Mouse (Mus musculus): ENCODE results near the gene Impg1. TPM values are rescaled to one million over a fixed set of nuclear protein-coding genes. Genes with fewer than 3 reads are reported as not detected.

Gene Impg1
- total and polyA plus RNA-seq, 3 experiments = not detected

DNA sequence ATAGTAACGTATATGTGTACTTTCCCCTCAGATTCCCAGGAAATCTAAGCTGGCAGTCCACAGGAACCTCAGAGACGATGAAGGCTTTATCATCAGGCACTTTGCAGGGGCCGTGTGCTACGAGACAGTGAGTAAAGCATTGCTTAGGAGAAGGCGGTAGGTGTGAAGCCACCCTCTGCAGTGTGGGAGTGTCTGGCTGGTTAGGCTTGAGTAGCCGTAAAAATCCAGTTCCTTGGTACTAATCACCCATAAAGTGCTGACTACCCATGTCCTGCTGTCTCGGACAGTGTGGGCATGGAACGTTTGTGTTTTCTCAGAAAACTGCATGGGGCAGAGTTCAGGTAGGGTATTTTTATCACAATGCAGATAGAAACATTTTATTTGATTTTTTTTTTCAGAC is 195.7 kb downstream of the Impg1 start:
- no peaks in the 10 kb centered on the region for H3K36me3 ChIP-seq (ENCODE audit: control insufficient read depth in 1 of 2, insufficient read depth in 2 of 2, low read length in 2 of 2)
- H3K27me3 ChIP-seq (ENCODE audit: control insufficient read depth in 1 of 2, insufficient read depth in 2 of 2, low read length in 2 of 2) = no peaks in the 10 kb centered on the region
- H3K79me2 ChIP-seq (ENCODE audit: control insufficient read depth, insufficient read depth, low read length, poor library complexity) = no peaks in the 10 kb centered on the region
- no peaks in the 10 kb centered on the region; a peak in 1 of 4 replicates for H3K4me1 ChIP-seq (ENCODE audit: control insufficient read depth in 1 of 2, insufficient read depth in 2 of 2, low read length in 2 of 2)
- H3K4me3 ChIP-seq (ENCODE audit: control insufficient read depth in 1 of 2, insufficient read depth in 1 of 2, low read depth in 2 of 2, low read length in 2 of 2) = no peak overlapping the region
- no peak overlapping the region for H3K9ac ChIP-seq (ENCODE audit: control insufficient read depth, low read depth, low read length, poor library complexity, severe bottlenecking)
- no peak for TF ChIP-seq JUND (IDR thresholded peaks at IDR 0.05; ENCODE audit: low read depth, low read length)
- TF ChIP-seq RAD21 (IDR thresholded peaks at IDR 0.05; ENCODE audit: low read depth, low read length) = no peak
- TF ChIP-seq MAFK (IDR thresholded peaks at IDR 0.05; ENCODE audit: borderline replicate concordance, low read depth, low read length) = no peak
- no peak for TF ChIP-seq ZNF384 (IDR thresholded peaks at IDR 0.05; ENCODE audit: low read depth, low read length)
- no peak overlapping the region for H3K27ac ChIP-seq (ENCODE audit: control insufficient read depth, low read depth, low read length)
- H3K9me3 ChIP-seq (replicated peaks; ENCODE audit: insufficient read depth, low read length) = no peaks in the 10 kb centered on the region
- DNase-seq (ENCODE audit: low read depth, low spot score) = no peak

DNA sequence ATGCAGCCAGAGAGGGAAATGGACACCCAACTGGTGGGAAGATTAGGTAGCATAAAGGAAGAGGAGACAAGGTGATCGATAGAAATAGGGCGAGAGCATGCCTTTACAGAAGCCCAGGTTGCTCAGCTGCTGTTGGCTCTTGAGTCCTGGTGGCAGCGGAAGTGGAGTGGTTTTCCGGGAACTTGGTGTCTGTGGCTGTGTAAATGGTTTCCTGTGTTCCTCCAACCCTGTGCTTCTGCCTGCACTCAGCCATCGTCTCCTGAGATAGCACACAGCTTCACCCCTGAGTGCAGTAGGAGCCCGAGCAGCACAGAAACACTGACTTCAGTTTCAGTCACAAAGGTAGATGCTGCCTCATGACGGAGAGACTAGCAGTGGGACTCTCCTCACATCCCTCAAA is 198.8 kb downstream of the Impg1 start:
- no peaks in the 10 kb centered on the region for H3K79me2 ChIP-seq (ENCODE audit: control insufficient read depth, insufficient read depth, low read length, poor library complexity)
- H3K27me3 ChIP-seq (ENCODE audit: control insufficient read depth in 1 of 2, insufficient read depth in 2 of 2, low read length in 2 of 2) = no peaks in the 10 kb centered on the region
- DNase-seq (ENCODE audit: low read depth, low spot score) = no peak
- H3K27ac ChIP-seq (ENCODE audit: control insufficient read depth, low read depth, low read length) = no peak overlapping the region
- H3K4me1 ChIP-seq (ENCODE audit: control insufficient read depth in 1 of 2, insufficient read depth in 2 of 2, low read length in 2 of 2) = no peaks in the 10 kb centered on the region; a peak in 1 of 4 replicates
- H3K9ac ChIP-seq (ENCODE audit: control insufficient read depth, low read depth, low read length, poor library complexity, severe bottlenecking) = no peak overlapping the region
- H3K36me3 ChIP-seq (ENCODE audit: control insufficient read depth in 1 of 2, insufficient read depth in 2 of 2, low read length in 2 of 2) = no peaks in the 10 kb centered on the region
- H3K9me3 ChIP-seq (replicated peaks; ENCODE audit: insufficient read depth, low read length) = no peaks in the 10 kb centered on the region
- TF ChIP-seq USF1 (IDR thresholded peaks at IDR 0.05; ENCODE audit: low read depth, low read length) = no peak
- TF ChIP-seq ETS1 (IDR thresholded peaks at IDR 0.05; ENCODE audit: low read depth, low read length) = no peak
- TF ChIP-seq CHD1 (IDR thresholded peaks at IDR 0.05; ENCODE audit: low read depth, low read length) = no peak
- TF ChIP-seq HCFC1 (IDR thresholded peaks at IDR 0.05; ENCODE audit: low read depth, low read length) = no peak
- no peak for TF ChIP-seq TCF12 (IDR thresholded peaks at IDR 0.05; ENCODE audit: low read depth, low read length)
- TF ChIP-seq POLR2AphosphoS2 (IDR thresholded peaks at IDR 0.05; ENCODE audit: low read length) = no peak
- TF ChIP-seq MEF2A (IDR thresholded peaks at IDR 0.05; ENCODE audit: extremely low read depth, insufficient replicate concordance, low read depth, low read length, poor library complexity, severe bottlenecking) = no peak
- no peak for TF ChIP-seq POLR2A (IDR thresholded peaks at IDR 0.05; ENCODE audit: control insufficient read depth in 1 of 2, insufficient read depth in 1 of 2, low read depth in 1 of 2, low read length in 2 of 2, poor library complexity in 1 of 2)
- TF ChIP-seq NELFE (IDR thresholded peaks at IDR 0.05; ENCODE audit: low read depth, low read length) = no peak
- no peak for TF ChIP-seq RAD21 (IDR thresholded peaks at IDR 0.05; ENCODE audit: low read depth, low read length)
- H3K4me3 ChIP-seq (ENCODE audit: control insufficient read depth in 1 of 2, insufficient read depth in 1 of 2, low read depth in 2 of 2, low read length in 2 of 2) = no peak overlapping the region

DNA sequence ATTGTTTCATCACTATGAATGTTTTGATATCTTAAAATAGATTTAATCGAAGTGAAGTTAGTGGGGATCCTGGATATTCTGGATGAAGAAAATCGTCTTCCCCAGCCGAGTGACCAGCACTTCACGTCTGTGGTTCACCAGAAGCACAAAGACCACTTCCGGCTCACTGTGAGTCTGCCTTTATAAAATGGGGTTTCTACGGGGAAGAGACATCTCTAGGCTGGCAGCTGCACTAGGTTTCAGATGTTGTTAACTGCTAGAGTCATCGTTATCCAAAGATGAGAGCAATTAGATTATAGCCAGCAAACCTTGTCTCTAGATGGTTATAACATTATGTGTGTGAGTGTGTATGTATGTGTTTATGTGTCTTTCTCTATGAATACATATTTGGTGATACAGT is 199.2 kb downstream of the Impg1 start:
- no peaks in the 10 kb centered on the region for H3K27me3 ChIP-seq (ENCODE audit: control insufficient read depth in 1 of 2, insufficient read depth in 2 of 2, low read length in 2 of 2)
- DNase-seq (ENCODE audit: low read depth, low spot score) = no peak

More for the DNA sequence above, 199.2 kb downstream of the Impg1 start:
- Histone ChIP-seq H3K4me3 (ENCODE audit: control insufficient read depth in 1 of 2, insufficient read depth in 1 of 2, low read depth in 2 of 2, low read length in 2 of 2) (no peak overlapping the region), H3K4me1 (ENCODE audit: control insufficient read depth in 1 of 2, insufficient read depth in 2 of 2, low read length in 2 of 2) (no peaks in the 10 kb centered on the region; a peak in 1 of 4 replicates), H3K36me3 (ENCODE audit: control insufficient read depth in 1 of 2, insufficient read depth in 2 of 2, low read length in 2 of 2) (no peaks in the 10 kb centered on the region), H3K27ac (ENCODE audit: control insufficient read depth, low read depth, low read length) (no peak overlapping the region), H3K79me2 (ENCODE audit: control insufficient read depth, insufficient read depth, low read length, poor library complexity) (no peaks in the 10 kb centered on the region), H3K9ac (ENCODE audit: control insufficient read depth, low read depth, low read length, poor library complexity, severe bottlenecking) (no peak overlapping the region), H3K9me3 (replicated peaks; ENCODE audit: insufficient read depth, low read length) (no peaks in the 10 kb centered on the region)
- TF ChIP-seq RCOR1 (IDR thresholded peaks at IDR 0.05; ENCODE audit: low read depth, low read length) (no peak), ZNF384 (IDR thresholded peaks at IDR 0.05; ENCODE audit: low read depth, low read length) (no peak), USF2 (IDR thresholded peaks at IDR 0.05; ENCODE audit: borderline replicate concordance in 1 of 2, insufficient read depth in 1 of 2, low read depth in 1 of 2, low read length in 2 of 2) (no peak), POLR2A (IDR thresholded peaks at IDR 0.05; ENCODE audit: control insufficient read depth in 1 of 2, insufficient read depth in 1 of 2, low read depth in 1 of 2, low read length in 2 of 2, poor library complexity in 1 of 2) (no peak)
